Mouse (Mus musculus): ENCODE measurements at regions not wholly inside any gene's neighbourhood (a gene's known extent, or its start where the extent isn't known, plus 50 kb on each side); places are given as distances from the start of the nearest gene placed in this dataset.

- no peak overlapping the region for H3K4me2 ChIP-seq (ENCODE audit: low read depth, low read length)
- DNase-seq (ENCODE audit: low spot score), result peak; percentile 42
- no peak overlapping the region for H3K4me3 ChIP-seq (ENCODE audit: low read depth, low read length)
- H3K4me1 ChIP-seq (ENCODE audit: control insufficient read depth, insufficient read depth, low read length), result no peaks in the 10 kb centered on the region
- no peaks in the 10 kb centered on the region for H3K9me3 ChIP-seq (ENCODE audit: control insufficient read depth, low read length)
- no peaks in the 10 kb centered on the region for H3K27me3 ChIP-seq (replicated peaks; ENCODE audit: control insufficient read depth, insufficient read depth, low read length)
- no peak for ATAC-seq (ENCODE audit: low read depth)
- H3K27ac ChIP-seq (replicated peaks; ENCODE audit: low read depth, low read length), result no peak overlapping the region
- H3K36me3 ChIP-seq (ENCODE audit: control insufficient read depth, insufficient read depth, low read length), result no peaks in the 10 kb centered on the region
- no peak overlapping the region for H3K9ac ChIP-seq (ENCODE audit: low read depth, low read length)
Measured at GRCm38 (mm10) chr3:44912664-44913063, 465.5 kb upstream of the Pcdh10 start.

GRCm38 (mm10) chr3:44914321-44914720 is 463.9 kb upstream of the Pcdh10 start:
- Histone ChIP-seq H3K27ac (replicated peaks; ENCODE audit: low read depth, low read length) (no peak overlapping the region), H3K4me3 (ENCODE audit: low read depth, low read length) (no peak overlapping the region), H3K9me3 (ENCODE audit: control insufficient read depth, low read length) (no peaks in the 10 kb centered on the region), H3K9ac (ENCODE audit: low read depth, low read length) (no peak overlapping the region), H3K27me3 (replicated peaks; ENCODE audit: control insufficient read depth, insufficient read depth, low read length) (no peaks in the 10 kb centered on the region), H3K36me3 (ENCODE audit: control insufficient read depth, insufficient read depth, low read length) (no peaks in the 10 kb centered on the region), H3K4me2 (ENCODE audit: low read depth, low read length) (no peak overlapping the region), H3K4me1 (ENCODE audit: control insufficient read depth, insufficient read depth, low read length) (no peaks in the 10 kb centered on the region)
- DNase-seq (ENCODE audit: low spot score) (peak; percentile 4), ATAC-seq (ENCODE audit: low read depth) (no peak)
- 48% methylated on average over 3 of the region's 3 CpGs for WGBS

Data from embryonic facial prominence, embryonic 14.5 days (tissue).